Comparison of ENCODE assay signal across 8 mouse cellular contexts in genomic region chr1:171329433-171330215, GRCm38 (mm10). TPM values are rescaled to one million over a fixed set of nuclear protein-coding genes. Genes with fewer than 3 reads are reported as not detected.
A peak's percentile ranks its signal among the peaks of the same experiment; 100 is the strongest.
DNase-seq lines count a peak whose midpoint lies in the region; ATAC-seq and TF ChIP-seq lines count a peak whose summit lies in the region.

No protein-coding gene starts in this region.

- WGBS in limb, embryonic 14.5 days: 2% methylated on average over 45 of the region's 61 CpGs

- intact Hi-C loops in left cerebral cortex, postnatal 10 days (cut with DNase I): loop anchor here (2.0 kb wide), 1 partner anchor 35 kb away; the partner anchor contains the start of gene Ufc1
- intact Hi-C loops in heart, postnatal 36 days (cut with DNase I): loop anchor here (1.0 to 5.0 kb wide), 3 partner anchors 16 to 82 kb away; partner anchors contain the start of genes Nit1, Pfdn2 and Usf1

- H3K36me3 ChIP-seq in limb, embryonic 14.5 days (ENCODE audit: control insufficient read depth, insufficient read depth, low read length): peaks cover 4% of the 10 kb centered on the region; the same call in 1 of the 2 replicates
- H3K36me3 ChIP-seq in myocyte (ENCODE audit: control insufficient read depth, insufficient read depth): peaks cover 3% of the 10 kb centered on the region

- H3K4me3 ChIP-seq in limb, embryonic 14.5 days (replicated peaks; ENCODE audit: low read length): peak overlapping the region; percentile 62
- peak overlapping the region; percentile 93 for H3K4me3 ChIP-seq in myocyte

- no peaks in the 10 kb centered on the region for H3K27me3 ChIP-seq in limb, embryonic 14.5 days (ENCODE audit: control insufficient read depth, insufficient read depth, low read length)
- no peaks in the 10 kb centered on the region for H3K27me3 ChIP-seq in myocyte (ENCODE audit: control insufficient read depth, insufficient read depth, insufficient read length)

- H3K27ac ChIP-seq in limb, embryonic 14.5 days (replicated peaks; ENCODE audit: low read depth, low read length): peak overlapping the region; percentile 99

- TF ChIP-seq POLR2A in limb, embryonic 14.5 days (IDR thresholded peaks at IDR 0.05; ENCODE audit: borderline replicate concordance, extremely low read depth, insufficient read depth, insufficient read length): peak; percentile 35; the same call in 1 of the 2 replicates
- peak; percentile 57 for TF ChIP-seq POLR2A in myocyte (IDR thresholded peaks at IDR 0.05; ENCODE audit: insufficient read length, low read depth)

- peaks cover 20% of the 10 kb centered on the region for H3K4me1 ChIP-seq in limb, embryonic 14.5 days (ENCODE audit: control insufficient read depth, insufficient read depth, low read length)

- peak; percentile 33 to 91 for DNase-seq in left cerebral cortex, postnatal 10 days (ENCODE audit: extremely low spot score in 1 of 2, low spot score in 2 of 2)
- no peak for DNase-seq in left cerebral cortex, adult 11 months (ENCODE audit: low spot score)
- DNase-seq in R1 (ENCODE audit: low read depth, low spot score) (peak; percentile 91), adipocyte (ENCODE audit: low spot score) (no peak)
- peak; percentile 95 for DNase-seq in embryo, embryonic 9.5 days (ENCODE audit: extremely low spot score)
- peak; percentile 23 to 48 for DNase-seq in heart, postnatal 36 days
- DNase-seq in limb, embryonic 14.5 days (ENCODE audit: low spot score): peak; percentile 83

- H3K4me2 ChIP-seq in limb, embryonic 14.5 days (replicated peaks; ENCODE audit: low read depth, low read length, severe bottlenecking): peak overlapping the region; percentile 94
- peak overlapping the region; percentile 69 for H3K4me2 ChIP-seq in myocyte (ENCODE audit: low read depth)

- no peaks in the 10 kb centered on the region for H3K9me3 ChIP-seq in limb, embryonic 14.5 days (ENCODE audit: control insufficient read depth, low read length)

- peak; percentile 92 for ATAC-seq in limb, embryonic 14.5 days (ENCODE audit: low FRiP score, low read depth)

- peak overlapping the region; percentile 77 for H3ac ChIP-seq in myocyte (ENCODE audit: control insufficient read depth, insufficient read length)

- peak overlapping the region; percentile 94 for H3K9ac ChIP-seq in limb, embryonic 14.5 days (ENCODE audit: low read depth, low read length, severe bottlenecking)

- peaks cover 78% of the 10 kb centered on the region for H3K79me2 ChIP-seq in myocyte (ENCODE audit: control insufficient read depth, insufficient read depth)

TF ChIP-seq in myocyte, 11 proteins besides CTCF, POLR2A, EP300 and RAD21:
- TF ChIP-seq MYOG (IDR thresholded peaks at IDR 0.05; ENCODE audit: control insufficient read depth in 1 of 3, insufficient read depth in 1 of 3, insufficient read length in 2 of 3, low read depth in 2 of 3): no peak
- no peak for TF ChIP-seq MAX (IDR thresholded peaks at IDR 0.05; ENCODE audit: low read depth)
- TF ChIP-seq TCF3 (IDR thresholded peaks at IDR 0.05; ENCODE audit: insufficient read length, low read depth): no peak
- no peak for TF ChIP-seq E2F4 (IDR thresholded peaks at IDR 0.05; ENCODE audit: insufficient read depth)
- TF ChIP-seq TCF12 (IDR thresholded peaks at IDR 0.05; ENCODE audit: insufficient read depth, poor library complexity, severe bottlenecking): no peak
- TF ChIP-seq CEBPB (IDR thresholded peaks at IDR 0.05; ENCODE audit: insufficient read depth, poor library complexity, severe bottlenecking): no peak

RNA-seq across cellular contexts. Expression of gene Dedd, which starts 0.7 kb away (rescaled TPM):
- 10 to 100 TPM; 34.6 to 37.8 TPM for total RNA-seq in left cerebral cortex, postnatal 10 days (2021)
- 10 to 100 TPM; 21.3 to 24.2 TPM for total RNA-seq in heart, postnatal 36 days (2021)
- 72.5 and 81.1 TPM in 2 replicates for polyA plus RNA-seq in limb, embryonic 14.5 days (2012; rRNA removed)
- 50.9 and 57.7 TPM in 2 replicates for polyA plus RNA-seq in limb, embryonic 14.5 days (2014; fragmentation: Nextera tagmentation; extraction: Ambion mirVana)
- 59.9 TPM for polyA plus RNA-seq in myocyte (2012; fragmentation: generic; extraction: Trizol)

RNA-seq across cellular contexts. Expression of gene Nit1, which starts 15.8 kb away (rescaled TPM):
- total RNA-seq in left cerebral cortex, postnatal 10 days (2021): 10 to 100 TPM; 38.5 to 41.0 TPM
- total RNA-seq in heart, postnatal 36 days (2021): 10 to 100 TPM; 27.7 to 28.4 TPM
- polyA plus RNA-seq in limb, embryonic 14.5 days (2012; rRNA removed): 50.0 and 54.0 TPM in 2 replicates
- 29.0 and 30.4 TPM in 2 replicates for polyA plus RNA-seq in limb, embryonic 14.5 days (2014; fragmentation: Nextera tagmentation; extraction: Ambion mirVana)
- polyA plus RNA-seq in myocyte (2012; fragmentation: generic; extraction: Trizol): 31.8 TPM

RNA-seq across cellular contexts. Expression of gene Pfdn2, which starts 15.8 kb away (rescaled TPM):
- 100 to 1,000 TPM in 1 of 2 experiments, 10 to 100 TPM in 1; 93.9 to 107 TPM for total RNA-seq in left cerebral cortex, postnatal 10 days (2021)
- 10 to 100 TPM; 79.4 to 95.6 TPM for total RNA-seq in heart, postnatal 36 days (2021)
- 40.5 and 82.5 TPM in 2 replicates for polyA plus RNA-seq in limb, embryonic 14.5 days (2012; rRNA removed)
- polyA plus RNA-seq in limb, embryonic 14.5 days (2014; fragmentation: Nextera tagmentation; extraction: Ambion mirVana): 43.0 and 48.0 TPM in 2 replicates
- 111 TPM for polyA plus RNA-seq in myocyte (2012; fragmentation: generic; extraction: Trizol)

RNA-seq across cellular contexts. Expression of gene Klhdc9, which starts 31.0 kb away (rescaled TPM):
- total RNA-seq in left cerebral cortex, postnatal 10 days (2021): 1 to 10 TPM; 7.1 to 7.8 TPM
- not detected for total RNA-seq in heart, postnatal 36 days (2021)
- 1.1 and 1.3 TPM in 2 replicates for polyA plus RNA-seq in limb, embryonic 14.5 days (2012; rRNA removed)
- polyA plus RNA-seq in limb, embryonic 14.5 days (2014; fragmentation: Nextera tagmentation; extraction: Ambion mirVana): 0.88 and 1.1 TPM in 2 replicates
- not detected for polyA plus RNA-seq in myocyte (2012; fragmentation: generic; extraction: Trizol)

RNA-seq across cellular contexts. Expression of gene Ufc1, which starts 34.8 kb away (rescaled TPM):
- total RNA-seq in left cerebral cortex, postnatal 10 days (2021): 100 to 1,000 TPM; 110 to 114 TPM
- 10 to 100 TPM; 84.9 to 88.8 TPM for total RNA-seq in heart, postnatal 36 days (2021)
- 46.5 and 60.9 TPM in 2 replicates for polyA plus RNA-seq in limb, embryonic 14.5 days (2012; rRNA removed)
- polyA plus RNA-seq in limb, embryonic 14.5 days (2014; fragmentation: Nextera tagmentation; extraction: Ambion mirVana): 133 and 135 TPM in 2 replicates
- 116 TPM for polyA plus RNA-seq in myocyte (2012; fragmentation: generic; extraction: Trizol)

Comparison
In these comparisons a context has a peak if more than half of its experiments do, and no peak if none do; other contexts are left out.
1. DNase-seq: peak in left cerebral cortex, postnatal 10 days (2 of 2), R1 (single experiment), embryo, embryonic 9.5 days (single experiment), heart, postnatal 36 days (2 of 2) and limb, embryonic 14.5 days (single experiment); none in left cerebral cortex, adult 11 months (single experiment) and adipocyte (single experiment).